Mouse (Mus musculus): ENCODE measurements around the gene C130050O18Rik.

The C130050O18Rik gene

GRCm38 (mm10) chr5:139459938-139460337, 54.9 kb downstream of the C130050O18Rik start:
- in situ Hi-C loops (cut with MboI, MseI) = no loop called here

DNA sequence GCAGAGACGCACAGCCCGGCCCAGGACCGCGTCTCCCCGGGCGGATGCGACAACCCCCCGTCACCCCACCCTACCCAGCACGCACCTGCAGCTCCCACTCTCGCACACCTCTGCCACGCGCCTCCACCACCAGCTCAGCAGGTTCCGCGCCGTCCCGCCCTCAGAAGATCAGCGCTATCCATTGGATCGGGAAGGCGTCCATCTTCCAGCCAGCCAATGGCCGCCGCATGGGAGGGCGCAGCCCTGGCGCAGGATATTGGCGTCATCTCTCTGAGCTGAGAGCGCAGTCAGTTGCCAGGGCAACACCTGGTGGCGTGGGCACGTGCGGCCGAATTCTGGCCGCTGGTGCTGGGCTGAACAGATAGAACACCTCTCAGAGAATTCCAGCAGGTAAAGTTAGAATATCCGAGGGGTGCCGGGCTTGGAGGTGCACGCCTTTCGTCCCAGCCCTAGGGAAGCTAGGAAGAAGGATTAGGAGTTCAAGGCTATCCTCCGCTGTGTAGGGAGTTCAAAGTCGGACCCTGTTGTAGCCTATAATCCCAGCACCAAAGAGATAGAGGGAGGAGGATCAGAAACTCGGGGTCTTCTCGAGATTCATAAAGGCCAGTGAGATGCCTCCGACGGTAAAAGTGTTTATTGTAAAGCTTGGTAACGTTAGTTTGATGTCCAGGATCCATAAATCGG, 55.4 kb downstream of the C130050O18Rik start, which contains the start of gene 3110082I17Rik:
Gene 3110082I17Rik, minus strand, starts transcription at position 144 of the 684 bp plus-strand sequence.
- in situ Hi-C loops (cut with MboI, MseI) = no loop called here

DNA sequence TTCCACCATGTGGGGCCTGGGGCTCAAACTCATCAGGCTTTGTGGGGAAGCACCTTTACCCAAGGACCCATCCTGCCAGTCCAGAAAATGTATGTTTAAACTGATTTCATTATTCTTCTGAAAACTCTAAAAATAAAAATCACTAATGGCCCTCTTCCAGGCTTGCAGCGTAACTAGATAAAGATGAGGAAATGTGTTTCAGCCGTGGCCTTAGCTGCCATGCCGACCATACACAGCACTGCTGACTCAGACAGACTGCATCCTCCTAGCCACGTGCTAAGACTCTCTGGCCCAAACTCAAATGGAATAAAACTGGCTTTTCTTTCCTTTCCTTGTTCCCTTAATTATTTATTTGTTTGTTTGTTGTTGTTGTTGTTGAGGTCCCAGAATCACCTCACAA, 59.8 kb downstream of the C130050O18Rik start:
- in situ Hi-C loops (cut with MboI, MseI) = no loop called here

Data from T-helper 2 cell (primary cell).